Mouse (Mus musculus) liver, postnatal 0 days (tissue): ENCODE data around the gene St7.

ENCODE experiments used
- CTCF ChIP-seq: sonication (generic); IDR thresholded peaks from 2 replicates; pipeline ENCODE4 v1.5.1; 2016; ENCODE audit warnings: antibody characterized with exemption, low read depth
- EP300 ChIP-seq: IDR thresholded peaks from 2 replicates; pipeline ENCODE4 v1.6.1; 2016; ENCODE audit warnings: antibody characterized with exemption, low read depth, mild to moderate bottlenecking

GRCm38 (mm10) chr6:17882943-17883342 lies 190.2 kb downstream of the St7 start:
- TF ChIP-seq CTCF: no peak
- no peak for TF ChIP-seq EP300
